Mouse (Mus musculus): ENCODE results near the gene Iars2.

GRCm38 (mm10) chr1:185376390-185376789, 47.2 kb upstream of the Iars2 start:
- no peak for TF ChIP-seq POLR2A (IDR thresholded peaks at IDR 0.05; ENCODE audit: borderline replicate concordance, low read depth, low read length)
- no peak for TF ChIP-seq CTCF (IDR thresholded peaks at IDR 0.05; ENCODE audit: low read depth, low read length)
